Mouse (Mus musculus): ENCODE data around the gene Kdm6b. TPM values are rescaled to one million over a fixed set of nuclear protein-coding genes. Genes with fewer than 3 reads are reported as not detected.

Gene Kdm6b
- polyA plus RNA-seq, 1 experiment from 2014 or later = 4.0 TPM

- no peaks in the 10 kb centered on the region for H3K27me3 ChIP-seq
- no peak overlapping the region for H3K4me3 ChIP-seq (replicated peaks)
- no peaks in the 10 kb centered on the region for H3K9me3 ChIP-seq (replicated peaks)
- 68% methylated on average over 10 of the region's 10 CpGs for WGBS (ENCODE audit: insufficient replicate concordance)
- H3K27ac ChIP-seq (replicated peaks) = no peak overlapping the region
- H3K36me3 ChIP-seq (replicated peaks) = no peaks in the 10 kb centered on the region
- H3K4me1 ChIP-seq (replicated peaks) = peaks cover 13% of the 10 kb centered on the region
- ATAC-seq (ENCODE audit: insufficient read depth) = no peak
- H3K4me2 ChIP-seq = no peak overlapping the region
- no peak overlapping the region for H3K9ac ChIP-seq
Measured at GRCm38 (mm10) chr11:69382478-69383105, 30.9 kb downstream of the Kdm6b start.

- no peak for ATAC-seq (ENCODE audit: insufficient read depth)
- Histone ChIP-seq H3K27me3 (no peaks in the 10 kb centered on the region), H3K36me3 (replicated peaks) (no peaks in the 10 kb centered on the region), H3K4me3 (replicated peaks) (no peak overlapping the region), H3K27ac (replicated peaks) (no peak overlapping the region), H3K4me2 (no peak overlapping the region), H3K9me3 (replicated peaks) (no peaks in the 10 kb centered on the region), H3K4me1 (replicated peaks) (peaks cover 24% of the 10 kb centered on the region), H3K9ac (no peak overlapping the region)
- 77% methylated on average over 6 of the region's 6 CpGs for WGBS (ENCODE audit: insufficient replicate concordance)
Measured at GRCm38 (mm10) chr11:69381356-69381755, 32.1 kb downstream of the Kdm6b start.

DNA sequence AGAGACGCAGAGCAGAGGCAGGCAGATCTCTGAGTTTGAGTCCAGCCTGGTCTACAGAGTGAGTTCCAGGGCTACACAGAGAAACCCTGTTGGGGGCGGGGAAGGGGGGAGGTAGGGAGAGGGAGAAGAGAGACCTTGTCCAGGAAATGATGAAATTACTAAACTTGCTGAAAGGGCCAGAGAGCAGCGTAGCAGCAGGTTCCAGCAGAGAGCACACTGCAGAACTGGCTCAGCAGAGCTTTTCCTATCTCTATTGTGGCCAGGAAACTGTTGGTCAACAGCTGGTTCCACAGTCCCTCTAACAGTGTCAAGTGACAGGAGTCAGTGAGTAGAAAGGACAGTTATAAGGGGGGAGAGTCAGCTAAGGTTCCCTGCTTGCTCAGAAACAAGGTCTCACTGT is 33.9 kb downstream of the Kdm6b start:
- H3K27me3 ChIP-seq = no peaks in the 10 kb centered on the region
- H3K4me1 ChIP-seq (replicated peaks) = peaks cover 33% of the 10 kb centered on the region
- no peaks in the 10 kb centered on the region for H3K9me3 ChIP-seq (replicated peaks)
- H3K4me3 ChIP-seq (replicated peaks) = no peak overlapping the region
- no peak overlapping the region for H3K9ac ChIP-seq
- 0 out of 2 replicates have a peak, but pooled peaks cover 3% of the 10 kb centered on the region for H3K36me3 ChIP-seq (replicated peaks)
- ATAC-seq (ENCODE audit: insufficient read depth) = peak; percentile 49
- H3K4me2 ChIP-seq = no peak overlapping the region
- 43% methylated on average over 3 of the region's 3 CpGs for WGBS (ENCODE audit: insufficient replicate concordance)
- 0 out of 2 replicates have a peak overlapping the region, but pooled peaks have one; percentile 3 for H3K27ac ChIP-seq (replicated peaks)

DNA sequence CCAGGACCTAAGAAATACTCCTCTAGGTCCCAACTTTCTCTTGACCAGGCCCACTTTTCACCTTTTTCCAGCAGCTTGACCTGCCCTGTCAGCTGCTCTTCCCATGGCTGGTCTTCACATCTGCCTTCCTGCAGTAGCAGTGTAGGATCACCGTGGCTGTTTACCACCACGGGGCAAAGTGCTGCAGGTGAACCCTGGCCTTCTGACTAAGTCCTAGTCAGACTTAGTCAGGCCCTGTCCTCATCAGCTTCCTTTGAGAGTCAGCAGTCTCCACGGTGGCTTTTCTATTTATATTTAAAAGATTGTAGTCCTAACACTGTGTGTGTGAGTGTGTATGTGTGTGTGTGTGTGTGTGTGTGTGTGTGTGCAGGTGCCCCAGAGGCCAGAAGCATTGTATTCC is 35.7 kb downstream of the Kdm6b start:
- Histone ChIP-seq H3K4me1 (replicated peaks) (peaks cover 51% of the 10 kb centered on the region), H3K4me3 (replicated peaks) (no peak overlapping the region), H3K27ac (replicated peaks) (peak overlapping the region; percentile 39), H3K9ac (no peak overlapping the region), H3K4me2 (no peak overlapping the region), H3K9me3 (replicated peaks) (no peaks in the 10 kb centered on the region), H3K36me3 (replicated peaks) (0 out of 2 replicates have a peak, but pooled peaks cover 6% of the 10 kb centered on the region), H3K27me3 (no peaks in the 10 kb centered on the region)
- 0 out of 2 replicates have a peak, but pooled peaks have one; percentile 45 for ATAC-seq (ENCODE audit: insufficient read depth)
- WGBS (ENCODE audit: insufficient replicate concordance) = 49% methylated on average over 3 of the region's 3 CpGs

DNA sequence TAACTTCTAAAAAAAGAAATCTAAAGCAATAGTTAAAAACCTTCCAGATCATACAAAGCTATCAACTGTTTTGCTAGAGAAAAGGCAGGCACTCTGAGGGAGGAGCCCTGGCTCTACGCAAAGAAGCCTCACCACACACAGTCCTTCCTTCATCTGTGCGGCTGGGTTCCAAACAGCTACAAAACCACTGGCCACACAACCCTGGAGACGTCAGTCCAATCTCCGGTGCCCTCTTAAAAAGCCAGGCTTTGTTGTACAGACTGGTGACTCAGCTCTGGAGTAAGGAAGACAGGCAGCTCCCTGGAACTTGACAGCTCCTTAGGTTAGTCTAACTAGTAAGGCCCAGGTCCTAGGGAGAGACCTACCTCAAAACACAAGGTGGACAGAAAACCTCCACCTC is 37.8 kb downstream of the Kdm6b start:
- no peak overlapping the region for H3K4me2 ChIP-seq
- H3K9ac ChIP-seq = no peak overlapping the region
- H3K4me1 ChIP-seq (replicated peaks) = peaks cover 73% of the 10 kb centered on the region
- 0 out of 2 replicates have a peak, but pooled peaks cover 6% of the 10 kb centered on the region for H3K36me3 ChIP-seq (replicated peaks)
- no peak overlapping the region for H3K27ac ChIP-seq (replicated peaks)
- 60% methylated on average over 4 of the region's 4 CpGs for WGBS (ENCODE audit: insufficient replicate concordance)
- peaks cover 14% of the 10 kb centered on the region for H3K27me3 ChIP-seq
- ATAC-seq (ENCODE audit: insufficient read depth) = no peak
- no peak overlapping the region for H3K4me3 ChIP-seq (replicated peaks)
- no peaks in the 10 kb centered on the region for H3K9me3 ChIP-seq (replicated peaks)

- Histone ChIP-seq H3K4me2 (peak overlapping the region; percentile 86), H3K27me3 (peaks cover 33% of the 10 kb centered on the region), H3K9me3 (replicated peaks) (no peaks in the 10 kb centered on the region), H3K27ac (replicated peaks) (peak overlapping the region; percentile 95), H3K36me3 (replicated peaks) (0 out of 2 replicates have a peak, but pooled peaks cover 6% of the 10 kb centered on the region), H3K4me3 (replicated peaks) (peak overlapping the region; percentile 53), H3K4me1 (replicated peaks) (peaks cover 75% of the 10 kb centered on the region), H3K9ac (peak overlapping the region; percentile 52)
- 56% methylated on average over 16 of the region's 16 CpGs for WGBS (ENCODE audit: insufficient replicate concordance)
- ATAC-seq (ENCODE audit: insufficient read depth) = peak; percentile 93
Measured at GRCm38 (mm10) chr11:69373223-69373965, 40.1 kb downstream of the Kdm6b start.

DNA sequence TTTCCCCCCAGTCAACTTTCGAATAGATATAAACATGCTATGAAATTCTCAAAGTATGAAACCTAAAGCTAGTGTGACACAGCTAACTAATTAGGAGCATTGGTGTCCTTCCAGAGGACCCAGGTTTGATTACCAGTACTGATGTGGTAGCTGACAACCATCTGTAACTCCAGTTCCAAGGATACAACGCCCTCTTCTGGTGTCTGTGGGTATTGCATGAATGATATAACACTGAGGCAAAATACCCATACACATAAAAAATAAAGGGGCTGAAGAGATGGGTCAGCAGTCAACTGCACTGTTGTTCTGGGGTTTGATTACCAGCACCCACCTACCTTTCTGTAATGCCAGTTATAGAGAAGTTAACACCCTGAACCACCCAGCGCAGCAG is 40.7 kb downstream of the Kdm6b start:
- H3K9me3 ChIP-seq (replicated peaks) = no peaks in the 10 kb centered on the region
- peak overlapping the region; percentile 95 for H3K27ac ChIP-seq (replicated peaks)
- 0 out of 2 replicates have a peak, but pooled peaks cover 6% of the 10 kb centered on the region for H3K36me3 ChIP-seq (replicated peaks)
- peak overlapping the region; percentile 53 for H3K4me3 ChIP-seq (replicated peaks)
- peak overlapping the region; percentile 86 for H3K4me2 ChIP-seq
- H3K9ac ChIP-seq = no peak overlapping the region; the same call in 1 of the 2 replicates
- peaks cover 78% of the 10 kb centered on the region for H3K4me1 ChIP-seq (replicated peaks)
- 45% methylated on average over 3 of the region's 3 CpGs for WGBS (ENCODE audit: insufficient replicate concordance)
- H3K27me3 ChIP-seq = peaks cover 40% of the 10 kb centered on the region
- ATAC-seq (ENCODE audit: insufficient read depth) = no peak; the same call in 1 of the 2 replicates

DNA sequence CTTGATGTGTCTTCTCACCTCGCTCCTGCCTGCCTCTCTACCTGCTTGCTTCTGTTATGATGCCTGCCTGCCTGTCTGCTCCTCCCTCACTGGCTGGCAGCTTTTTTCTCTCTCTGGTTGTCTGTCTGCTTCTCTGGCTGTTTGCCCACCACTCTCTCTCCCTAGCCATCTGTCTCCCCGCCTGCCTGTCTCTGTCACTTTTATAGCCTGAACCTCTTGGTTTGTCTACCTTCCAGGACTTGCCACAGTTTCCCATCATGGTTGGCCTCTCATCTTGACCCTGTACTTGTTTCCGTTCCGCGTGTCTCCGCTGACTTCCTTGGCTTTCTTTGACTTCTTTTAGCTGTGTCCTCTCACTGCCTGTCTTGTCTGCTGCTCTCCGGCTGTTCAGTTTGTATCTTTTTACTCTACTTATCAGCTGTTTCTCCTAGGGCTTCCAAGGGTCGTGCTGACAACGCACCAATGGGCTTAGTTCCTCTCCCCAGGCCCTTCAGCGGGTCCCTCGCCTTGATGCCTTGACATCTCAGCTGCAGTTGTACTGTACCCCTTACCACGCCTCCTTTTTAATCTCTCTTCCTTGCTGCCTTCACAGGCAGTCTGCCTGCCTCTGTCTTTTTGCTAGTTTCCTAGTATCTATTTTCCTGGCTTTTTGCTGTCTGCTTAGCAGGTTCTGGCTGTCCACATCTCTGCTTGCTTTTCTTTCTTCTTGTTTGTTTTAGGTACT is 41.3 kb downstream of the Kdm6b start:
- no peak for ATAC-seq (ENCODE audit: insufficient read depth)
- Histone ChIP-seq H3K27me3 (peaks cover 45% of the 10 kb centered on the region), H3K4me1 (replicated peaks) (peaks cover 78% of the 10 kb centered on the region), H3K4me3 (replicated peaks) (no peak overlapping the region), H3K27ac (replicated peaks) (peak overlapping the region; percentile 95), H3K36me3 (replicated peaks) (0 out of 2 replicates have a peak, but pooled peaks cover 6% of the 10 kb centered on the region), H3K9me3 (replicated peaks) (no peaks in the 10 kb centered on the region), H3K9ac (peak overlapping the region; percentile 16; the same call in 1 of the 2 replicates), H3K4me2 (peak overlapping the region; percentile 86)
- WGBS (ENCODE audit: insufficient replicate concordance) = 34% methylated on average over 12 of the region's 12 CpGs

DNA sequence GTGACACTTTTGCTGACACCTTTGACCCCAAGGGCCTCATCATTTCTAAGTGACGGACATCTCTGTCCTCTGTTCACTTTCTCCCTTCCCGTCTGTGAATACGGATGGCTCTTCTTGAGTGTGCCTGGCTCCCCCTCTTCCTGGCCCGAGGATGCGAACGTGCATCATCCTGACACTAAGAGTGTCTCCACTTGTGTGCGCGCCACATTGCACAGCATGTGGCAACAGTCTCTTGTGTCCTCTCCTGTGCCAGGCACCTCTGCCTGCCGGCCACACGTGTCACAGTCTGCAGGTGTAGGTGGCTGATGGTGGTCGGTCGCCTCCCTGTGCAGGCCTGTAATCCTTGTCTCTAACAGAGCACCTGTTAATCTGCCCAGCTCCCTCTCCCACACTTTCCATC is 41.9 kb downstream of the Kdm6b start:
- no peaks in the 10 kb centered on the region for H3K9me3 ChIP-seq (replicated peaks)
- H3K4me1 ChIP-seq (replicated peaks) = peaks cover 78% of the 10 kb centered on the region
- H3K27me3 ChIP-seq = peaks cover 51% of the 10 kb centered on the region
- 0 out of 2 replicates have a peak, but pooled peaks cover 6% of the 10 kb centered on the region for H3K36me3 ChIP-seq (replicated peaks)
- H3K4me3 ChIP-seq (replicated peaks) = no peak overlapping the region
- peak overlapping the region; percentile 24; the same call in 1 of the 2 replicates for H3K4me2 ChIP-seq
- peak overlapping the region; percentile 95 for H3K27ac ChIP-seq (replicated peaks)
- WGBS (ENCODE audit: insufficient replicate concordance) = 69% methylated on average over 12 of the region's 12 CpGs
- ATAC-seq (ENCODE audit: insufficient read depth) = no peak
- H3K9ac ChIP-seq = no peak overlapping the region

GRCm38 (mm10) chr11:69370817-69371215 is 42.7 kb downstream of the Kdm6b start:
- 35% methylated on average over 9 of the region's 9 CpGs for WGBS (ENCODE audit: insufficient replicate concordance)
- H3K9ac ChIP-seq = peak overlapping the region; percentile 21; the same call in 1 of the 2 replicates
- H3K9me3 ChIP-seq (replicated peaks) = no peaks in the 10 kb centered on the region
- peaks cover 81% of the 10 kb centered on the region for H3K4me1 ChIP-seq (replicated peaks)
- H3K27me3 ChIP-seq = peaks cover 59% of the 10 kb centered on the region
- H3K4me2 ChIP-seq = peak overlapping the region; percentile 24
- no peak for ATAC-seq (ENCODE audit: insufficient read depth)
- H3K36me3 ChIP-seq (replicated peaks) = 0 out of 2 replicates have a peak, but pooled peaks cover 6% of the 10 kb centered on the region
- no peak overlapping the region for H3K4me3 ChIP-seq (replicated peaks)
- H3K27ac ChIP-seq (replicated peaks) = peak overlapping the region; percentile 95

Measured in liver, embryonic 15.5 days (tissue).